Mouse (Mus musculus) right cerebral cortex, adult 2 months (tissue): Measurements from ENCODE around the gene Retsat.
A peak's percentile ranks its signal among the peaks of the same experiment; 100 is the strongest.

Source experiments
- DNase-seq, 2 experiments: peaks; one replicate each; pipeline ENCODE4 v3.0.0; 2021 to 2022; ENCODE audit warnings: low spot score in 2 of 2

The Retsat gene

DNA sequence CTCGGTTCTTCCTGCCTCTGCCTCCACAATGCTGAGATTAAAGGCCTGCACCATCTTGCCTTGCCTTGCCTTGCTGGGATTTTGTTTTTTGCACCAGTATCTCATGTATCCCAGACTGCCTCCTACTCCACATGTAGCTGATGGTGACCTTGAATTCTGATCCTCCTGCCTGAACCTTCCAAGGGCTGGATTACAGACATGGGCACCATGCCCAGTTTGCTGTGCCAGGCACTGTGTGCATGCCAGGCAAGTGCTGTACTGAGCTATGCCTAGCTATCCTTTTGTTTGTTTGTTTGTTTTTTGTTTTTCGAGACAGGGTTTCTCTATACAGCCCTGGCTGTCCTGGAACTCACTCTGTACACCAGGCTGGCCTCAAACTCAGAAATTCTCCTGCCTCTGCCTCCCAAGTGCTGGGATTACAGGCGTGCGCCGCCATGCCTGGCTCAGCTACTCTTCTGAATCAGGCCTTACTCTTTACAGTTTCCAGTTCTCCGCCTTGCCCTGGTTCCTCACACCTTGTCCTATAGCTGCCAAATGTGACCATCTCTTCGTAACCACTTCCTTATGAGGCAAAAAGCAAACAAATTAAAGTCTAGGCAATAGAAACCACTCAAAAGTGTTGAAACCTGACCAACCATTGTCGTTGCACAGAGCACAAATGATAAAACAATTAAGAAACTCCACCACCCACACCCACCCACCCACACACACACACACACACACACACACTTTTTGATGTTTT lies 25.6 kb downstream of the Retsat start:
- no peak for DNase-seq

DNA sequence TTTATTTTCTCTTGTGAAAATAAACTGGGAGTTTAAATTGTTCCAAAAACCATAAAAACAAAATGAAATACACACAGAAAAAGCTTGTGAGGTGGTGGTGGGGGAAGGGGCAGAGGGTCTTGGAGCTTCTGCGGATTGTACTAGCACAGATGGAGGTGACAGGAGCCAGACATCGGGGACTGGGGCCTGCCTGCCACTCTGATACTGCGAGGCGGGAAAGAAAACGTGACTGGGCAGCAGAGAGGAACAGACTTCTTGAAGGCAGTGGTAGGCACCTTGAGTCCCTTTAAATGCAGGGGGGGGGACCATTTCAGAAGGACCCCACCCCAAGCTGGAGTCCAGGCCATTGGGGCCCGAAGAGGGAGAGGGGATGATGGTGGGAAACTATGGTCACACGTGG lies 28.1 kb downstream of the Retsat start:
- no peak for DNase-seq

DNA sequence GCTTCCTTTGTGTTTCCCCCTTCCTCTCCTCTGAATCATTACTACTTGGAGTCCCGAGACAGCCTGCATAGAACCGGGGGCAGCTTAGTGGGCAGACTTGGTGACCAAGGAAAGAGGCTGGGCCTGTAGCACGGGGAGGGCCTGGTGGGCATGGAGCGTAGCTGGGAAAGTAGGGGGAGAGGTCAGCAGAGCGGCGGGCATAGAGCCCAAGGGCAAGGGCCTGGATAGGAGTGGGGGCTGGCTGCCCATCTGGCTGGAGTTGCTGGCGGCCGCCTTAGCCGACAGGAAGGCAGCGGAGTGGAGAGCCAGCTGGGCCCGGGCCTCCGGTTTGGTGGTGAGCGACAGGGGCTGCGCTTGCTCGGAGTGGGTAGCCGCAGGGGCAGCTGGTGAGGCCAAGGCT lies 29.0 kb downstream of the Retsat start:
- DNase-seq: no peak

DNA sequence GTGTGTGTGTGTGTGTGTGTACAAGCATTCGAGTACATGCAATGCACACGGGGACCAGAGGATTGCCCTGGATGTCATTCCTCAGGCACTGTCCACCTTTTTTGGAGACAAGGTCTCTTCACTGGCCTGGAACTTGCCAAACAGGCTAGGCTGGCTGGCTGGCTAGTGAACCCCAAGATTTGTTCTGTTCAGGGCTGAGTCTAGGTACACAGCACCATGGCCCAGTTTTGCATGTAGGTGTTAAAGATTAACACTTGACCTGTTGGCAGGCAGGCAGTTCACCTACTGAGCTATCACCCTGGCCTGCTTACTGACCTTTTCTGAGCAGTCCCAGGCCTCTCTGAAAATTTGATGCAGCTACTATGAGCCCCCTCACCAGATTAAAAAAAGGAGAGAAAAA lies 32.1 kb downstream of the Retsat start:
- no peak for DNase-seq

DNA sequence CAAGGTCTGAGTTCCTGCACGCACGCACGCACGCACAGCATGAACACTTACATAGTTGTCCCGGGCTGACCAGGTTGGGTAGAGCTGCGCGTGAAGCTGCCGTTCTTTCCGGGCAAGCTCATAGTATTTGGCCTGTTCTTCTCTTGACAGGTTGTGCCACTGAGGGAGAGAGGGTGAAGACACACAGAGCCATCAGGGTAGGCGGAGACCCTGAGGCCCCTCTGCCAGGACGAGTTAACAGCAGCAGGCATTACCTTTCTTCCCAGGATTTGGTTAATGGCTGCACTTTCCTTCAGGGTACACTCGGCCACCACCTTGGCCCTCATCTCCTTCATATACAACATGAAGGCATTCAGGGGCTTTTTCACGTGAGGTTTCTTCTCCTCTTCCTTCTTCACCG lies 32.7 kb downstream of the Retsat start:
- DNase-seq: no peak

DNA sequence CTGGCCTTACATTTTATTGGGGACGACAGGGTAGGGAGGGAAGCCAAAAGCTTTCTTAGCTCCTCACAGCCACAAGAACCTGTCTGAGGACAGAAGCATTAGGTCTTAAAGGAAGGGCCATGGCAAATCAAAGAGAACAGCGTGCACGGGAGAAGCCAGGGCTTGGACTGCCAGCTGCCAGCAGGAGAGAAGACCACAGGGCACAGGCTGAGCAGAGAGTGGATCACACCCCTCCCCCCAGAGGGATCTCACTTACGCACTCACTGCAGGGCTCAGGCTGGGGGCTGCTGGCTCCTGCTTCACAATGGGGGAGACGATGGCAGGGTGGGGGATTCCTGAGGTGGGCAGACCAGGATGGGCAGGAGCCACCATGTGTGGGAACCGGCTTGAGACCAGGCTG lies 33.4 kb downstream of the Retsat start:
- DNase-seq: no peak

DNA sequence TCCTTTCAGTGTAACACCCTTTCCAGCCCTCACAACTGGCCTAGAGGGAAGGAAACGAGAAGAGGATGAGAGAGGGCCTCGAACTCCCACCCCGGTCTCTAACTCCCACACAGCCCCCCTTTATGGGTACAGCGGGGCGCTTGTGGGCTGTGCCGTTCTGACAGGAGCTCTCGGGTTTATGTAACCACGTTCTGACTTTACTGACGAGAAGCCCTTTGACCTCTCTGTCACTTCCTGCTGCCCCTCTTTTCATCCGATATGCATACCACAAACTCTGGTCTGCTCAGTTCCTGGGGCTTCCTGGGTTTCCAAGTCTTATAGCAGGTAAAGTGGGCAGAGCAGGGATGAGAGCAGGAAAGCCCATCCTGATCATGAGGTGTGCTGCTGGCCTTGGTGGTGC lies 36.0 kb downstream of the Retsat start:
- no peak for DNase-seq

DNA sequence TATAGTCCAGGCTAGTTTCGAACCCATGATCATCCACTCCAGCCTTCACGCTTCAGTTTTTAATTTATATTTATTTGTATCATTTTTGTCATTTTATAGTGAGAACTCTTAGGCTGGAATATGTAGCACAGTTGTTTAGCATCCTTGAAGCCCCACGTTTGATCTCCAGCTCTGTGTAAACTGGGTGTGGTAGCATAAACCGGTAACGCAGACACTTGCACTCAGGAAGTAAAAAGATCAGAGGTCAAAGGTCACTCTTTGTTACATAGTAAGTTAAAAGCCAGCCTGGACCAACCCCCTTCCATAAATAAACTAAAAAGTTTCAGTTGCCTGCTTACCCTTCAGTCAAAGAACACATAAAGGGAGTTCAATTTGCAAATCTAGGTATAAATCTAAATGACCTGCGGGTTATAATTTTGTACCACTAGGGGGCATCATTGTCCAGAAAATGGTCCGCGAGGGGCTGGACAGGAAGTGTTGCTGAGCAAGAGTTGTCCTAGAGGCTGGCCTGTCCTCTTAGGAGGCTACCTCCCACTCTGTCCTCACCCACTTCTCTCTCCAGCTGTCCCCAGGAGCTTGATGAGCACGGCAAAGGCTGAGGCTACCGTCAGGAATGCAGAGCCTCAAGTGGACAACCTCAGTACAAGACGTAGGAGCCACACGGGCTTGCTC lies 37.6 kb downstream of the Retsat start:
- peak; percentile 50 to 75 for DNase-seq

DNA sequence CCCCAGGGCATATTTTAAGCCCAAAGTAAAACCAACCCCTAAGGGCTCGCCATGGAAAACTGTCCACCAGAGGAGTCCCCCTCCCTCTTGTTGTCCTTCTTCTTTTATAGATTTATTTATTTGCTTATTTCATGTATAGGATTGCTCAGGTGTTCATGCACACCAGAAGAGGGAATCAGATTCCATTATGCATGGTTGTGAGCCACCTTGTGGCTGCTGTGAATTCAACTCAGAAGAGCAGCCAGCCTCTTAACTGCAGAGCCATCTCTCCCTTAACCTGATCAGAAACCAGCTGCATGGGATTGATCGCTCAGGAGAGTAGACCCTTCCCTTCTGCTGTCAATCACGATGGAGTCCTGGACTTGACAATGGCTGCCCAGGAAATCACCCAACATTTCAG lies 38.7 kb downstream of the Retsat start:
- no peak for DNase-seq

DNA sequence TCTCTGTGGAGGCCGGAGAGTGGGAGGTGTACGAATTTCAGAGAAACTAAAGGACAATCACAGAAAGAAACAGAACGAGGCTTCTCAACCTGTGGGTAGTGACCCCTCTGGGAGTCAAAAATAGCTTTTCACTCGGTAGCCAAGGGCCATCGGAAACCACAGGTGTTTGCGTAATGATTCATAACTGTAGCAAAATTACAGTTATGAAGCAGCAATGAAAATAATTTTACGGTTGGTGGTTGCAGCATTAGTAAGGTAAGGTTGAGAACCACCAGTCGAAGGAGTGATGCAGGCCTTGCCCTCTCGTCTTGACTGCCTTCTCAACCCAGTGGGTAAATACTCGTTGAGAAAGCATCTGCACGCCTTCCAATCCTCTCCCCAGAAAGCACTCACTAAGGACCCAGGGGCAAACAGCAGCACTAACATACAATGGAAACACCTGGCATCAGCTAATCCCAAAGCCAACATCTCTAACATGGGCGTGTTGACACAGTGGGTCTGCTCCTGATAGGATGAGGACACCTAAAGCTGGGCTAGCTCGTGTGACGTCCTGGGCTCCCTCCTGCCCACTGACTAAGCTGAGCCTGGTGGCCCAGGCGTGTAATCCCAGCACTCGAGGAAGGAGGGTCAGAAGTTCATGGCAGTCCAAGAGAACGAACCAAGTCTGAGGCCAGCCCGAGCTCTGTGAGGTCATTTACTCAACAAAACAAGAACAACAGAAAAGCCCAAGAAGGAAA lies 43.1 kb downstream of the Retsat start:
- no peak for DNase-seq

DNA sequence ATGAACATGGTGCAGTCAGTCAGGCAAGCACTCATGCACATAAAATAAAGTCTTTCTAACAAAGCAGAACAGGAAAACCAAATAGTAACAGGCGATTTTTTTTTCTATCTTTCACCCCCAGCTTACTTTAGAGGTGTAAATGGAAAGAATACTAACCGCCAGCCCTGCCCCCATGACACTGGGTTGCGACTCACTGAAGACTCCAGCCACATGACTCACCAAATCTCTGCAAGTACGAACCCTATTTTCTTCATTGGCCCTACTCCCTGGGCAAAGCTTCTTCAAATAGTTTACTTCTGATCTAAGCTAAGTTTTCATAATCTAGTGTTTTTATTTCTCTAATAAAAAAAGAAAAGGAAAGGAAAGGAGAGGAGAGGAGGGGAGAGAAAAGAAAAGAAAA lies 46.3 kb downstream of the Retsat start:
- DNase-seq: no peak

DNA sequence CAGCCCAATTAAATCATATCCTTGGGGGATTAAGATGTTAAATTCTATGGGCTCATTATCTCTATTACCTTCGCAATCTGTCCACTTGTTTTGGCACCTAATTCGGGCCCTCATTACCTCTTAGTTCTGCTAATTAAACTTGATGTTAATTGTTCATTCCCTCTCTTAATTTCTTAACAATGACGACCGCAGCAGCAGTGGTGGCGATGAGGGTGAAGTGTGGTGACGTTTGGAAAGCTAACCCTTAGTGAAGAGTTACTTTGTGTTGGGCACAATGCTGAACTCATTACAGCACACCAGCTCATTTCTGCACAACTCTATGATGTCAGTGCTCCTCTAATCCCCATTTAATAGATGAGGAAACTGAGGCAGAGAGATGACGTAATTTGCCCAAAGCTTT lies 47.1 kb downstream of the Retsat start:
- DNase-seq: no peak

DNA sequence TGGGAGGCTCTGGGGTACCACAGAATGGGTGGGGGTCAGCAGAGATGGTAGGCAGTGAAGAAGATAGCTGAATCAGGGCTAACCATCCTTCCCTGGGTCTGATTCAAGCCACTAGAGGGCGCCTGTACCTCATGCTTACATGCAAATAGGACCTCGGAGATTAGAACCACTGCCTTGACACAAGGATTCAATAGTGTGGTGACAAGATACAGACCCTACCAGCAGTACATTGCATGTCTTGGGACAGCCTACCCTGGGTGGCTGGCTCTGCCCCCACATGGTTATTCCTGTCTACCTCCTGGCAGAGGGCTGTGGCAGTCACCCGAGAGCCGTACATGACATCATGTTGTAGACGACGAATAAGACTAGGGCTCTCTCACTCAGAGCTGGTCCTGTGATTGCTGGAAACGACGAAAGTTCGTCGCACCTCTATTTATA lies 49.1 kb downstream of the Retsat start:
- peak; percentile 85 to 86 for DNase-seq

DNA sequence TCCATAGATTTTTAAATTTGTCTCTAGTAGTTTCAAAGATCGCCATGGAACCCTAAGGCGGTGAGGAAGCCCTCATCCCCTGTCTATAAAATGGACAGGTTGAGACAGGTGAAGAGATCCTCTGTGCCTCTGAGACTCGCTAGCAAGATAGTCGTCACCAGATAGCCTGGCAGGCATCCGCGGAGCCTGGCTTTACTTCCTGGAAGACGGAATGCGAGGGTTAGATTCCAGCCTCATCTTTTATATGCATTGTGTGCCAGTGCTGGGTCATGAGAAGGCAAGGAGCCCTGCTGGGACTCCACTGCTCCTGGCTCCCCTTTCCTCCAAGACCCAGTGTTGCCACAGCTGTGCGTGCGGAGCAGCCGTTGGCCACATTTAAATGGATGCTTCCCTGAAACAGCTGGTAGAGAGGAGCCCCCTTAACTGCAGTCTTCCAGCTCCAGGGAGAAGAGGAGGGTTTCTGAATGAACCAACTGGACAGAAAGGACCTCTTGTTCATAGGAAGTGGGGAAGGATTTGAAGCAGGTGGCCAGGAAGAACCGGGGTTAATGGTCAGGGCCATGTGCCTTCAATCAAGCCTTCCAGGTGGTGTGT lies 49.8 kb downstream of the Retsat start:
- DNase-seq: no peak

DNA sequence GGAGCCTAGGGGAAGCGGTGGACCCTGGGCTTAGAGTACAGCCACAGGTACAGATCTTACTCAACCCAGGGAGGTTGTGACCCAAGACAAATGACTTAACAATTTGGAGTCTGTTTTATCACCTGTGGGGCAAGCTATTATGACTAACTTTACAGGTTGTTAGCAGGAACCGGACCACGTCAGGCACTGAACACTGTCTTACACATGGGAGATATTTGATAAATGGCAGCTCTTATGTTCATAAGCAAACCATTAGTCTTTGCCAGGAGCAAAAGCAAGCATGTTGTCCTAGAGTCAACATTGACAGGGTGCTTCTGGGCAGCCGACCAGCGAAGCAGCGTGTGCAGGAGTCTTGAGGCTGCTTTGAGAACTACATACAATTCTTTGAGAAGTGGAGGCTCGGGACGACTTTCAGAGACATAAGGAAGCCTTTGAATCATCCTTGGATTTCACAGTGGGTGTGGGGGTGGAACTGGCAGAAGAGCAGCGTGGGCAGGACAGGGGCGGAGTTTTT lies 52.1 kb downstream of the Retsat start:
- DNase-seq: peak; percentile 77

DNA sequence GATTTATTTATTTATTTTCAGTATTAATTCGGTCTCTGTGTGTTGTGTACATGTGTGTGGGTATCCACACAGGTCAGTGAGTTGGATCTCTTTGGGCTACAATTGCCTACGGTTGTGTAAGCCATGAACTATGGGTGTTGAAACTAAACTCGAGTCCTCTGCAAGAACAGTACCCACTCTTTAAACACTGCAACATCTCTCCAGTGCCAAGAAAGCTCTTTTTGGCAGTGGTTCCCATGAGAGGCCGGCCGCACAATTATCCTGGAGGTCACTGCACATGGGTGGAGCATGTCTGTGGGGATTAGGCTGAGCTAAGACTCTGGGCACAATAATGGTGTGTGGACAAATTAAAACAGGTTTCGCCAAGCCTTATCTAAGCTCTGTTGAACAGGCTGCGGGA lies 55.1 kb downstream of the Retsat start:
- DNase-seq: no peak

DNA sequence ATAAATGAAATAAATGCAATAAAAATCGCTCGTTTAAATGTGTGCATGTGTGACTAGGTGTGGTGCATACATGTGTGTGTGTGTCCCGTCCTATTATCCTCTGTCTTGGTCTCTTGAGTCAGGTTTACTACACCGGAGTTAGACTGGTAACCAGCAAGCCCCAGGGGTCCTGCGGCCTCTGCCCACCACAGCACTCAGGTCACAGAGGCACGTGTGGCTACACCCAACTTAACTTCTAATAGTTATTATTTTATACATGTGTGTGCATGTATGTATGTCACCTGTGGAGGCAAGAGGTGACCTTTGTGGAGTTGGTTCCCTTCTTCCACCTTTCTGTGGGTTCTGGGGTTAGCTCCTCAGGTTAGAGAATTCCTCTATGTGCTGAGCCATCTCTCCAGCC lies 56.1 kb downstream of the Retsat start:
- no peak for DNase-seq

DNA sequence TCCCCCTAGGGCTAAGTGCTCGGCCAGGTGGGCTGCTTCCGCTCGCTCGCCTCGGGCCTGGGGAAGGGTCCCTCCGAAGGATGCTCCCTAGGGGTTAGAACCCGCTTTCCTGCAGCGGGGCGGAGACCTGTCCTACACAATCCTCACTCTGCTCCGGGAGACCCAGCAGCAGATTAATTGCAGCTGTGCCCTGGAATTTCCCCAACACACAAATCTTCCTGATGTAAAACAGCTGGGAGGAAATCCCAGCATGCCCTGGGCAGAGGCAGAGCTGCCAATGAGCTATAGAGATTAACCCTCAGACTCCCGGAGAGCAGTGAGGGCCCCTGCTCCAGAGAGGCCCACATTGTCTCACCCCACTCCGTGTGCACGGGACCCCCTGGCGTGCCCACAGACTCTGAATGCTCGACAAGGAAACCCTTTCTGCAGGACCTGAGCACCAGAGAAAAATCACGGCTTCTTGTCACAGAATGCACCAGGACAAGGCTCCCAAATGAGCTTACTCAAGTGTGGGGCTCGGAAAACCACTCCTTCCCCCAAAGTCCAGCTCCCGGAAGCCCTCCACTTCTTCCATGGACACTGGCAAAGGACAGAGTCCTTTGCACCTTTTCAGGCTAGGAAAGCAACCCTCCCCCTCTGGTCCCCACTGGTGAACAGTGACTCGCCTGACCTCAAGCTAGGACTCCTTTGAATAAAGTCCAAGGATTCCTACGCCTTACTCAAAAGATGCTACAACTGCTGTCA lies 57.2 kb downstream of the Retsat start:
- DNase-seq: no peak

DNA sequence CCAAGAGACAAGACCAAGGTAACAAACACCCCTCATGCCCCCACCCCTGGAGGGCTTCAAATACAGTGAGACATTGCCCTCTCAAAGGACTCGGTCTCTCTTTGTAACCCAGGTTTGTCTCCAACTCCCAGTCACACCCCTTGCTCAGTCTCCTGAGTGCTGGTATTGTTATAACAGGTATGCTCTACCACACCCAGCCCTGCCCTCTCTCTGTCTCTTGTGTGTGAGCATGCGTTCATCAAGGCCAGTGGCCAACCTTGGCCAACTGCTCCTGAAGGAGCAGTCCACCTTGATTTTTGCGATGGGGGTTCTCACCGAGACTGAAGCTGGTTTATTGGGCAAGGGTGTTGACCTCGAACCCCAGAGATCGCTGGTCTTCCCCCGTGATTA lies 57.8 kb downstream of the Retsat start:
- no peak for DNase-seq

DNA sequence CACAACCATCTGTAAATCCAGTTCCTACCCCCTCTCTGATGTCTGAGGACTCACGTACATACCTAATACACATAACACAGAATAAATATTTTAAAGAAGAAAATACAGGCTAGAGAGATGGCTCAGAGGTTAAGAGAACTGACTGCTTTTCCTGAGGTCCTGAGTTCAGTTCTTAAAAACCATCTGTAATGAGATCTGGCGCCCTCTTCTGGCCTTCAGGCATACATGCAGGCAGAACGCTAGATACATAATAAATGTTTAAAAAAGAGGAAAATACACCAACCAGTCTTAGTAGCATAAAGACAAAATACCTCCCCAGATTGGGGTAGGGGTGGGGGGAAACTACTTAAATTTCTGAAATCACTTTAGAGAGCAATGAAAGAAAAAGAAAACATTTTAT lies 59.7 kb downstream of the Retsat start:
- no peak for DNase-seq
